Mouse (Mus musculus): ENCODE results near the gene Rps18. TPM values are rescaled to one million over a fixed set of nuclear protein-coding genes. Genes with fewer than 3 reads are reported as not detected.

Gene Rps18
- polyA plus RNA-seq, 1 experiment from 2014 or later = 2,014 TPM

DNA sequence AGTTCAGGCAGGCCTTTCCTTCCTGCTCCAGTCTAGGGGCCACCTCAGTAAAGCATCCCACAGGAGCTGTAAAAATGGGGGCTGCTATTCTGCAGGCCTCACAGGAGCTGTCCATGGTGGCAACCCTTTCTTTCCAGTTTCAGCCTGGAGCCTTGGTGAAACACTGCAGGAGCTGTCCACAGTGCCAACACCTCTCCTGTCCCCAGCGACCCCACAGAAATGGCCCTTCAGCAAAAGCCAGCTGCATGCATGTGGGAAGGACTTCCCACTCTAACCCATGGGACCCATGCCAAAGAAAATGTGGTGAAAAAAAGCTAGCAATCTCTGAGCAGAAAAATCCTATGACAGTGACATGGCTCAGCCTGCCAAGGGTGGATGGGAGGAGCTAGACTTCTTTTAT is 16.9 kb upstream of the Rps18 start:
- 0 out of 2 replicates have a peak, but pooled peaks cover 2% of the 10 kb centered on the region for H3K9me3 ChIP-seq (ENCODE audit: control insufficient read depth, low read length)
- H3K4me2 ChIP-seq (replicated peaks; ENCODE audit: low read depth, low read length) = no peak overlapping the region
- H3K27me3 ChIP-seq (ENCODE audit: control insufficient read depth, insufficient read depth, low read length) = peaks cover 17% of the 10 kb centered on the region
- no peak overlapping the region for H3K4me3 ChIP-seq (ENCODE audit: low read length)
- no peak for ATAC-seq (ENCODE audit: low FRiP score, low TSS enrichment)
- WGBS = 10% methylated on average over 1 of the region's 1 CpGs
- H3K9ac ChIP-seq (ENCODE audit: low read depth, low read length) = no peak overlapping the region
- no peaks in the 10 kb centered on the region for H3K36me3 ChIP-seq (ENCODE audit: control insufficient read depth, insufficient read depth, low read length)
- H3K4me1 ChIP-seq (ENCODE audit: control insufficient read depth, insufficient read depth, low read length) = 0 out of 2 replicates have a peak, but pooled peaks cover under 1% of the 10 kb centered on the region
- H3K27ac ChIP-seq (ENCODE audit: low read depth, low read length) = no peak overlapping the region

GRCm38 (mm10) chr17:33969394-33969793 is 13.6 kb upstream of the Rps18 start:
- Histone ChIP-seq H3K4me2 (replicated peaks; ENCODE audit: low read depth, low read length) (no peak overlapping the region), H3K9me3 (ENCODE audit: control insufficient read depth, low read length) (0 out of 2 replicates have a peak, but pooled peaks cover 2% of the 10 kb centered on the region), H3K27me3 (ENCODE audit: control insufficient read depth, insufficient read depth, low read length) (peaks cover 2% of the 10 kb centered on the region; the same call in 1 of the 2 replicates), H3K4me3 (ENCODE audit: low read length) (no peak overlapping the region), H3K4me1 (ENCODE audit: control insufficient read depth, insufficient read depth, low read length) (no peaks in the 10 kb centered on the region), H3K9ac (ENCODE audit: low read depth, low read length) (no peak overlapping the region), H3K36me3 (ENCODE audit: control insufficient read depth, insufficient read depth, low read length) (peaks cover 8% of the 10 kb centered on the region; the same call in 1 of the 2 replicates), H3K27ac (ENCODE audit: low read depth, low read length) (no peak overlapping the region)
- 81% methylated on average over 4 of the region's 4 CpGs for WGBS
- no peak for ATAC-seq (ENCODE audit: low FRiP score, low TSS enrichment)

- no peaks in the 10 kb centered on the region for H3K4me1 ChIP-seq (ENCODE audit: control insufficient read depth, insufficient read depth, low read length)
- no peak overlapping the region for H3K27ac ChIP-seq (ENCODE audit: low read depth, low read length)
- H3K9ac ChIP-seq (ENCODE audit: low read depth, low read length) = no peak overlapping the region
- ATAC-seq (ENCODE audit: low FRiP score, low TSS enrichment) = peak; percentile 17; the same call in 1 of the 2 replicates
- H3K9me3 ChIP-seq (ENCODE audit: control insufficient read depth, low read length) = 0 out of 2 replicates have a peak, but pooled peaks cover 2% of the 10 kb centered on the region
- peaks cover 10% of the 10 kb centered on the region; the same call in 1 of the 2 replicates for H3K36me3 ChIP-seq (ENCODE audit: control insufficient read depth, insufficient read depth, low read length)
- no peak overlapping the region for H3K4me3 ChIP-seq (ENCODE audit: low read length)
- no peaks in the 10 kb centered on the region for H3K27me3 ChIP-seq (ENCODE audit: control insufficient read depth, insufficient read depth, low read length)
- no peak overlapping the region for H3K4me2 ChIP-seq (replicated peaks; ENCODE audit: low read depth, low read length)
- WGBS = 28% methylated on average over 5 of the region's 5 CpGs
Observed at GRCm38 (mm10) chr17:33968927-33969326, 13.1 kb upstream of the Rps18 start.

GRCm38 (mm10) chr17:33968489-33968888 is 12.7 kb upstream of the Rps18 start:
- 5% methylated on average over 9 of the region's 9 CpGs for WGBS
- H3K4me1 ChIP-seq (ENCODE audit: control insufficient read depth, insufficient read depth, low read length) = no peaks in the 10 kb centered on the region
- no peaks in the 10 kb centered on the region for H3K27me3 ChIP-seq (ENCODE audit: control insufficient read depth, insufficient read depth, low read length)

DNA sequence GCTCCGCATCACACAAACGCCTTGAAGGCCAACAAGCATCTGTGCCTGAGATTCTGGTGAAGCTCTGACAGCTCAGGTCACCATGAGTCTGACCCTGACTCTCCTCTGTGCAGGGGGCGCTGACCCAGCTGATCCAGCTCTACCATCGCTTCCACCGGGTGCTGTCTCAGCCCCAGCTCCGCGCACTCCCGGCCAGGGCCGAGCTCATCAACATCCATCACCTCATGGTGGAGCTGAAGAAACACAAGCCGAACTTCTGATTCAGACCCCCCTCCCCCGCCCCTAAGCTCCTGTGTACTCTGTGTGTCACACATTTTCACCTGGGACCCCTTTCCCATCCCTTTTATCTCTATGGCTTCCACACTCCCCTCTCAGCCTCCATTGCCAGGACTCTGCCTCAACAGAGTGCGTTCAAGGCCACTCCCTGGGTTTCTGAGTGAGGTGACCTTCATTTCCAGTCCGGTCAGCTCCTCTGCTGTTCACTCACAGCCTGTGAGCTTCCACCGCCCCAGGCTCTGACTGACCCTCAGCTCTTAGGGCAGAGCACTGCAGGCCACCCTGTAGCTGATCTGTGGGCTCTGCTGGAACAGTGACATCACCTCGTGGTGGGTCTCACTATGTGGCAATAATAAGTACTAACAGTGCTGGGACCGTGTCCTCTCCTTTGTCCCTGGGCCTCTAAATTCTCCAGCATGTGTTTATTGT is 10.2 kb upstream of the Rps18 start:
- 85% methylated on average over 16 of the region's 16 CpGs for WGBS
- Histone ChIP-seq H3K4me1 (ENCODE audit: control insufficient read depth, insufficient read depth, low read length) (no peaks in the 10 kb centered on the region), H3K9me3 (ENCODE audit: control insufficient read depth, low read length) (0 out of 2 replicates have a peak, but pooled peaks cover 2% of the 10 kb centered on the region), H3K27me3 (ENCODE audit: control insufficient read depth, insufficient read depth, low read length) (no peaks in the 10 kb centered on the region), H3K4me3 (ENCODE audit: low read length) (no peak overlapping the region), H3K27ac (ENCODE audit: low read depth, low read length) (no peak overlapping the region), H3K36me3 (ENCODE audit: control insufficient read depth, insufficient read depth, low read length) (peaks cover 30% of the 10 kb centered on the region), H3K4me2 (replicated peaks; ENCODE audit: low read depth, low read length) (no peak overlapping the region), H3K9ac (ENCODE audit: low read depth, low read length) (no peak overlapping the region)
- no peak for ATAC-seq (ENCODE audit: low FRiP score, low TSS enrichment)

More at GRCm38 (mm10) chr17:33968489-33968888, 12.7 kb upstream of the Rps18 start:
- no peak overlapping the region for H3K9ac ChIP-seq (ENCODE audit: low read depth, low read length)
- 0 out of 2 replicates have a peak, but pooled peaks cover 2% of the 10 kb centered on the region for H3K9me3 ChIP-seq (ENCODE audit: control insufficient read depth, low read length)
- H3K4me3 ChIP-seq (ENCODE audit: low read length) = no peak overlapping the region
- H3K36me3 ChIP-seq (ENCODE audit: control insufficient read depth, insufficient read depth, low read length) = peaks cover 12% of the 10 kb centered on the region; the same call in 1 of the 2 replicates
- H3K27ac ChIP-seq (ENCODE audit: low read depth, low read length) = no peak overlapping the region
- H3K4me2 ChIP-seq (replicated peaks; ENCODE audit: low read depth, low read length) = no peak overlapping the region
- peak; percentile 61 for ATAC-seq (ENCODE audit: low FRiP score, low TSS enrichment)

DNA sequence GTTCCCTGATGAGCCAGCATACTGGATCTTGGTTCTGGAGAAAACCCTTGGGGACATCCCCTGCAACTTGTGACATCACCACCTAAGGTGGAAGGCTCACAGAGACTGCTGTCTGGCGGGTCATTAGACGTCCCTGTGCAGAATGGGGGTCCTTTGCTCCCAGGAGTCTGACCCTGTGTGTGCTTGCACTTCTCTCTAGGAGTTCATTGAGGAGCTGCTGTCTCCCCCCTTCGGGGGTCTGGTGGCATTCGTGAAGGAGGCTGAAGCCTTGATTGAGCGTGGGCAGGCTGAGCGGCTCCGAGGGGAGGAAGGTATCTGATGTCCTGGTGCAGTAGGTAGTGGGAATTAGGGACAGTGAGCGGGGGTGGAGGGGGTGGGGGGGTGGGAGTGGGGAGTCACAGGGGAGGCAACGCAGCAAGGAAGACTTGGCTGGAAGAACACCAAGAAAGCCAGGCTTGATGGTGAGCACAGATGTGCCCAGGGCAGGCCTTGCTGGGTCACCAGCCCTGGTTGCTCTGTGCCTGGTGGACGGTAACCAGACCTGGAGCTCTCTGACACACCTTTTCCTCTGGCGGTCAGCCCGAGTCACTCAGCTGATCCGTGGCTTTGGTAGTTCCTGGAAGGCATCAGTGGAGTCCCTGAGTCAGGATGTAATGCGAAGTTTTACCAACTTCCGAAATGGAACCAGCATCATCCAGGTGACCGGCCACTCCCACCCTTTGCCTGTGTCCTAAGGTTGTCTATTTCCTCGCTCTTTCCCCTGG is 9.5 kb upstream of the Rps18 start:
- Histone ChIP-seq H3K36me3 (ENCODE audit: control insufficient read depth, insufficient read depth, low read length) (peaks cover 36% of the 10 kb centered on the region), H3K9me3 (ENCODE audit: control insufficient read depth, low read length) (0 out of 2 replicates have a peak, but pooled peaks cover under 1% of the 10 kb centered on the region), H3K9ac (ENCODE audit: low read depth, low read length) (no peak overlapping the region), H3K4me2 (replicated peaks; ENCODE audit: low read depth, low read length) (no peak overlapping the region), H3K4me3 (ENCODE audit: low read length) (no peak overlapping the region), H3K4me1 (ENCODE audit: control insufficient read depth, insufficient read depth, low read length) (no peaks in the 10 kb centered on the region), H3K27me3 (ENCODE audit: control insufficient read depth, insufficient read depth, low read length) (no peaks in the 10 kb centered on the region), H3K27ac (ENCODE audit: low read depth, low read length) (no peak overlapping the region)
- WGBS = 88% methylated on average over 17 of the region's 17 CpGs
- ATAC-seq (ENCODE audit: low FRiP score, low TSS enrichment) = no peak

- Histone ChIP-seq H3K27ac (ENCODE audit: low read depth, low read length) (no peak overlapping the region), H3K4me3 (ENCODE audit: low read length) (no peak overlapping the region), H3K9ac (ENCODE audit: low read depth, low read length) (no peak overlapping the region), H3K4me1 (ENCODE audit: control insufficient read depth, insufficient read depth, low read length) (no peaks in the 10 kb centered on the region), H3K9me3 (ENCODE audit: control insufficient read depth, low read length) (no peaks in the 10 kb centered on the region), H3K27me3 (ENCODE audit: control insufficient read depth, insufficient read depth, low read length) (no peaks in the 10 kb centered on the region), H3K36me3 (ENCODE audit: control insufficient read depth, insufficient read depth, low read length) (peaks cover 48% of the 10 kb centered on the region), H3K4me2 (replicated peaks; ENCODE audit: low read depth, low read length) (no peak overlapping the region)
- no peak for ATAC-seq (ENCODE audit: low FRiP score, low TSS enrichment)
- 92% methylated on average over 7 of the region's 7 CpGs for WGBS
Observed at GRCm38 (mm10) chr17:33962876-33963275, 7.1 kb upstream of the Rps18 start.

DNA sequence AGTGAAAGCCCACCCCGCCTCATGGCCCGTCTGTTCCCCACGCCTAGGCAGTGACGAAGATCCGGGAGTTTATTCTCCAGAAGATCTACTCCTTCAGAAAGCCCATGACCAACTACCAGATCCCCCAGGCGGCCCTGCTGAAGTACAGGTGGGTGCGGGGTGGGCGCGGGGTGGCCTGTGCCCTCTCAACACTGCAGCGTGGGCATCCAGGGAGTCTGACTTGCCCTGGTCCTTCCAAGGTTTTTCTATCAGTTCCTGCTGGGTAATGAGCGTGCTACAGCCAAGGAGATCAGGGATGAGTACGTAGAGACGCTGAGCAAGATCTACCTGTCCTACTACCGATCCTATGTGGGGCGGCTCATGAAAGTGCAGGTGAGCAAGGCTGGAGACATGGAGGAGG is 4.1 kb upstream of the Rps18 start:
- Histone ChIP-seq H3K4me3 (ENCODE audit: low read length) (no peak overlapping the region), H3K9ac (ENCODE audit: low read depth, low read length) (no peak overlapping the region), H3K4me1 (ENCODE audit: control insufficient read depth, insufficient read depth, low read length) (peaks cover 4% of the 10 kb centered on the region; the same call in 1 of the 2 replicates), H3K27ac (ENCODE audit: low read depth, low read length) (no peak overlapping the region), H3K27me3 (ENCODE audit: control insufficient read depth, insufficient read depth, low read length) (no peaks in the 10 kb centered on the region), H3K4me2 (replicated peaks; ENCODE audit: low read depth, low read length) (no peak overlapping the region), H3K9me3 (ENCODE audit: control insufficient read depth, low read length) (no peaks in the 10 kb centered on the region), H3K36me3 (ENCODE audit: control insufficient read depth, insufficient read depth, low read length) (peaks cover 40% of the 10 kb centered on the region)
- no peak for ATAC-seq (ENCODE audit: low FRiP score, low TSS enrichment)
- WGBS = 92% methylated on average over 15 of the region's 15 CpGs

DNA sequence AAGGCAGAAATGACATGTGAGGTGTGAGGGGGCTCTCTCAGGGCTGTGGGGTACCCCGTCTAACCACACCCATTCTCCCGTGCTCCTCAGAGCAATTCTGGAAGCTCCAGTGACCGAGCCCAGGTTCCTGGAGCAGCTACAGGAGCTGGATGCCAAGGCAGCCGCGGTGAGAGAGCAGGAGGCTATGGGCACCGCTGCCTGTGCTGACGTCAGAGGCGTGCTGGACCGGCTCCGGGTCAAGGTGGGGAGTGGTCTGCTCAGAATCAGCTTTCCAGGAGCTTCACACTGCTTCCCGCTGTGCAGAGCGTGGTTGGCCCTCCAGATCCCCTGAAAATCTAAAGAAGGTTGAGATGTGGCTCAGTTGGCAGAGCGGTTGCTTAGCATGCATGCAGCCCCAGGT is 3.3 kb upstream of the Rps18 start:
- Histone ChIP-seq H3K27ac (ENCODE audit: low read depth, low read length) (no peak overlapping the region), H3K9me3 (ENCODE audit: control insufficient read depth, low read length) (no peaks in the 10 kb centered on the region), H3K36me3 (ENCODE audit: control insufficient read depth, insufficient read depth, low read length) (peaks cover 46% of the 10 kb centered on the region), H3K4me3 (ENCODE audit: low read length) (no peak overlapping the region), H3K9ac (ENCODE audit: low read depth, low read length) (no peak overlapping the region), H3K4me2 (replicated peaks; ENCODE audit: low read depth, low read length) (no peak overlapping the region), H3K4me1 (ENCODE audit: control insufficient read depth, insufficient read depth, low read length) (peaks cover 6% of the 10 kb centered on the region), H3K27me3 (ENCODE audit: control insufficient read depth, insufficient read depth, low read length) (no peaks in the 10 kb centered on the region)
- 97% methylated on average over 13 of the region's 13 CpGs for WGBS
- ATAC-seq (ENCODE audit: low FRiP score, low TSS enrichment) = no peak
